Mouse (Mus musculus) macrophage (primary cell): ENCODE results near the gene Kirrel3. TPM values are rescaled to one million over a fixed set of nuclear protein-coding genes. Genes with fewer than 3 reads are reported as not detected.

Source experiments
- H3K27ac ChIP-seq: fragments of 350-480 bp; formaldehyde crosslinking; 2 replicates; pipeline ENCODE4 v1.9.0; 2021
- H3K36me3 ChIP-seq: fragments of 350-480 bp; formaldehyde crosslinking; 2 replicates; pipeline ENCODE4 v1.9.0; 2021; ENCODE audit errors: inconsistent target
- H3K4me3 ChIP-seq: fragments of 350-480 bp; formaldehyde crosslinking; 2 replicates; pipeline ENCODE4 v1.9.0; 2021; ENCODE audit errors: inconsistent target
- H3K79me2 ChIP-seq: fragments of 350-480 bp; formaldehyde crosslinking; 2 replicates; pipeline ENCODE4 v1.9.0; 2021; ENCODE audit errors: inconsistent target
- WGBS: methylation state at CpG from one replicate; pipeline ENCODE4 v1.1.7; 2026; ENCODE audit warnings: inconsistent platforms; ENCODE audit not compliant: missing documents; 5-methylcytosine and 5-hydroxymethylcytosine counted together
- polyA plus RNA-seq: library from polyadenylated mRNA; stranded (reverse); fragments of 250-400 nt; gene quantifications from 3 replicates; pipeline ENCODE4 v1.2.4, GENCODE M21; 2018; ENCODE audit warnings: inconsistent platforms

The Kirrel3 gene
- polyA plus RNA-seq, 1 experiment from 2014 or later, result not detected

DNA sequence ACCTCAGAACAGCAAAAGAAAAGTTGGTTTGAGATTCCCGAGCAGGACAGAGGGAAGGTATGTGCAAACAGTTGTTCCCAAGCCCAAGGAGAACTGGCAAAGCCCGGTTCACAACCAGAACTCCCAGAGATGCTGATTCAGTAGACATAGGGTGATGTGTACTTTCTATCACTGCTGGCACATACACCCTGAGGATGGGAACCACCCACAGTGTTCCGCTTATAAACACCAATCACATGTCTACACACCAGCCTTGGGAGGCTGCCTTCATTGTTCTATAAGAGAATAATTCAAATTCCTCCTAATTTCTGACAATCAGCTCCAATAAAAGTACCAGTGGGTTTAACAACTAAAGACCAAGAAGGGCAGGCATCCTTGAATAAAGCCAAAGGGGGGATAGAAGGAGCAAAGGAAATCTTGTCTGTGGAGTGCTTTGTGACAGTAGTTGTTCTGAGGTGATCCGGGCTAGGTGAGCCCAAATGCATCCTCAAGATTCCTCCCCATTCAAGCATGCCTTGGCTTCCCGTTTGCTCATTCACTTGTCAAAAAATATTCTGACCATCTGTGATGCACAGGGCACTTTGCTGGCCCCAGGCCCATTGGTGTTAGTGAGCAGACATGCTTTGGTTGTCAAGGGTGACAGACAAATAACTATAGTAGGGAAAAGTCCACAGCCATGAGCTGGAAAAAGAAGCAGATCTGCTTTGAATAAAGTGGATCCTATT, 266.5 kb downstream of the Kirrel3 start:
- Histone ChIP-seq H3K36me3 (no peaks in the 10 kb centered on the region), H3K79me2 (no peaks in the 10 kb centered on the region), H3K4me3 (no peak overlapping the region), H3K27ac (no peak overlapping the region)
- WGBS, result 74% methylated on average over 5 of the region's 5 CpGs

DNA sequence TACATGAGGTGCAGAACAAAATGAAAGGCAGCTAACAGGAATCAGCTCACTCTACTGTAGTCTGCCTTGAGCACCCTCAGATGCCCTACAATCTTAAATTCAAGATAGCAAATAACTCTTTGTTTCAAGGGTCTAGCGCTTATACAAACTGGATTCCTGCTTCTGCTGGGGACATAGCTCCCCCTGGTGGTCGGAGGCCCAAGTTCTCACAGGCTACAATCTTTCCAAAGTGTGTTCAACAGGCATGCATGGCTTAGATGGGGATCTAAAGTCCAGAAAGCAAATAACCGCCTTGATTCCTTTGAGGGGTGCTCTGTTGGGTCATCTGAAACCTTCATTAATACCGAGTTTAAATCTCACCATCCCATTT, 267.1 kb downstream of the Kirrel3 start:
- no peak overlapping the region for H3K4me3 ChIP-seq
- H3K36me3 ChIP-seq, result no peaks in the 10 kb centered on the region
- no peaks in the 10 kb centered on the region for H3K79me2 ChIP-seq
- WGBS, result 36% methylated on average over 4 of the region's 4 CpGs
- H3K27ac ChIP-seq, result no peak overlapping the region

DNA sequence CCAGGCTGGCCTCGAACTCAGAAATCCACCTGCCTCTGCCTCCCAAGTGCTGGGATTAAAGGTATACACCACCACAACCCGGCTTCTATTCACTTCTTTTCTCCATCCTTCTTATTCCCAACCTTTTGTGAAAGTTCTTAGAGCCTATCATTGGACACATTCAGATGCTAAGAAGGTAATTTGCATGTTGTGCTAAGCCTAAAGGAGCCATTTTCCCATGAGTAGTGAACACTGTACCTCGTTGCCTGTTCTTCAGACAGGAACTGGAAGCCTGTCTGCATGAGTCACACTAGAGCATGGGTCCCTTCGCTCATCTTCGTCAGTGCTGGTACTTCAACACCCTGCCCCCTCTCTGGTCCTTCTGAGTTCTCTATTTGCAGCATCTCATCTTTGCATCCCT, 268.2 kb downstream of the Kirrel3 start:
- H3K4me3 ChIP-seq, result no peak overlapping the region
- no peaks in the 10 kb centered on the region for H3K36me3 ChIP-seq
- H3K79me2 ChIP-seq, result no peaks in the 10 kb centered on the region
- WGBS, result 72% methylated on average over 5 of the region's 5 CpGs
- H3K27ac ChIP-seq, result no peak overlapping the region

DNA sequence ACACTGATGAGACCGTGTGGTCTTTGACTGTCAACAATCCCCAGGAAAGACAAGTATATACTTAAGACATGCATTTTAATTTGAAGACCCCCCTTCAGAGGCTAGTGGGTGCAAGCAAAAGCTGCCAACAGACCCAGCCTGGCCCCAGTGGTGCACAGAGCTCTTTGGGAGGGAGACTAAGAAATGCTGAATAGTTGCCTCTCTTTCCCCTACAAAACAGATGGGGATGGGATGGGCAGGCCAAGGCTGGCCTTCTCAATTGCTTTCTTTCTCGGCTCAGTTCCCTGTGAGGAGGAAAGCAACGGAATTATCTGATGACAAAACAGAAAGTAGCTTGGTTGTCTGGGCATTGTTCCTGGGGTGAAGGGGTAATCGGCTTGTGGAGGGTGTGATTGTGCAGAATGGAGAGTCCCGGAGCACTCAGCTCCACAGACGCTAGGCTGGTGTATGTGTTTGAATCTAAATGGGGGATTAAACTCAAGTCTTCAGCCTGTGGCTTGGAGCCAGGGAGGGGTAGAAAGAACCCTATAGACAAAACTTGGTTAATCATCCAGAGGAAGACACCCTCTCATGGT, 268.9 kb downstream of the Kirrel3 start:
- Histone ChIP-seq H3K27ac (no peak overlapping the region), H3K79me2 (no peaks in the 10 kb centered on the region), H3K36me3 (no peaks in the 10 kb centered on the region), H3K4me3 (no peak overlapping the region)
- WGBS, result 71% methylated on average over 6 of the region's 6 CpGs

DNA sequence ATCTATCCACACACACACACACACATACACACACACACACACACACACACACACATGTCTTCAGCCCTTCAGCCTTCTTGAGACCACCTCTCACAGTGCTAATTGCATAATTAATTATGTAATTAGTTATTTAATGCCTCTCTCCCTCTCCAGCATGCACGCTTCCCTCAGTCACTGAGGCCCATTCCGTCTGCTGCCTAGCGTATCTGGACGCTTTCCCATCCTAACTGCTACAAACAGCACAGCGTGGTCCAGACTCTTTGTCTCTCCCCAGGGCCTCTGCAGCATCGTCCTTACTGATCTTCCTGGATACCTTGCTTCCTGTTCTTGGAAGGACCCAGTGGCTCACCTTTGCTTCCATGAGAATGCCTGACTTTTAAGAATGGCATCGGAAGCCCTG, 270.4 kb downstream of the Kirrel3 start:
- no peak overlapping the region for H3K27ac ChIP-seq
- H3K79me2 ChIP-seq, result no peaks in the 10 kb centered on the region
- H3K4me3 ChIP-seq, result no peak overlapping the region
- 92% methylated on average over 7 of the region's 7 CpGs for WGBS
- H3K36me3 ChIP-seq, result no peaks in the 10 kb centered on the region

DNA sequence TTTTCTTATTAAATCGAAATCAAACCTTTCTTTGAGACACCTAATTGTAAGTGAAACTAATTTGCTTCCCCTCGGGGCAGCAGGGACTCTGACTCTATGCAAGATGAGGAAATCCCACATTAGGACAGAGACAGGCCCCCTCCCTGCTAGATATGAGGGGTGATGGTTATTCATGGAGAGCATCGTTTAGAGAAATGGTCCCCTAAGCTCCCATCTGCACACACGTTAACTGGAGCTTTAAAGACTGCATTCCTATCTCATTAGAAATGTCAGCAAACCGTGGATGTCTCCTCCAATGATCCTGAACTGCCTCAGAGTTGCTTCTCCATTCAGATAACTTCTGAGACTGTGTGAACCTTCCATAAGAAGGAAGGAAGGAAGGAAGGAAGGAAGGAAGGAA, 273.2 kb downstream of the Kirrel3 start:
- no peaks in the 10 kb centered on the region for H3K79me2 ChIP-seq
- H3K27ac ChIP-seq, result no peak overlapping the region
- no peak overlapping the region for H3K4me3 ChIP-seq
- no peaks in the 10 kb centered on the region for H3K36me3 ChIP-seq
- WGBS, result 77% methylated on average over 5 of the region's 5 CpGs

DNA sequence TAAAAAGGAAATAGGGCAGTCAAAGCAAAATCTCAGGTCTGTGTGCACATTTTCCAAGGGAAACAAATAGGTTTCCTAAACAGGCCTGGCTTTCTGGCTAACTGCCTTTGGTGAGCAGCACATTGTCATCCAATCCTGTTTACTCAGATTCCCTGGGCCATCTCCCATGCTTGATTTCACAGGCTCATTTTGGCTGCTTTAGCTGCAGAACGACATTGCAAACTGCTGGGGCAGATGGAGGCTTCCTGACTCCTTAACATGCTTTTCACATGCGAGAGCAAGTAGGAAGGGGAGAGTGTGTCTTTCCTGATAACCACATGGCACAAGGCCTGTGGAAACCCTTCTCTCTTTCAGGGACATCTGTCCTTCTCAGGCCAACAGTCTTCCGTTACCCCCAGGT, 274.8 kb downstream of the Kirrel3 start:
- WGBS, result 69% methylated on average over 3 of the region's 3 CpGs
- Histone ChIP-seq H3K36me3 (no peaks in the 10 kb centered on the region), H3K4me3 (no peak overlapping the region), H3K27ac (no peak overlapping the region), H3K79me2 (no peaks in the 10 kb centered on the region)

DNA sequence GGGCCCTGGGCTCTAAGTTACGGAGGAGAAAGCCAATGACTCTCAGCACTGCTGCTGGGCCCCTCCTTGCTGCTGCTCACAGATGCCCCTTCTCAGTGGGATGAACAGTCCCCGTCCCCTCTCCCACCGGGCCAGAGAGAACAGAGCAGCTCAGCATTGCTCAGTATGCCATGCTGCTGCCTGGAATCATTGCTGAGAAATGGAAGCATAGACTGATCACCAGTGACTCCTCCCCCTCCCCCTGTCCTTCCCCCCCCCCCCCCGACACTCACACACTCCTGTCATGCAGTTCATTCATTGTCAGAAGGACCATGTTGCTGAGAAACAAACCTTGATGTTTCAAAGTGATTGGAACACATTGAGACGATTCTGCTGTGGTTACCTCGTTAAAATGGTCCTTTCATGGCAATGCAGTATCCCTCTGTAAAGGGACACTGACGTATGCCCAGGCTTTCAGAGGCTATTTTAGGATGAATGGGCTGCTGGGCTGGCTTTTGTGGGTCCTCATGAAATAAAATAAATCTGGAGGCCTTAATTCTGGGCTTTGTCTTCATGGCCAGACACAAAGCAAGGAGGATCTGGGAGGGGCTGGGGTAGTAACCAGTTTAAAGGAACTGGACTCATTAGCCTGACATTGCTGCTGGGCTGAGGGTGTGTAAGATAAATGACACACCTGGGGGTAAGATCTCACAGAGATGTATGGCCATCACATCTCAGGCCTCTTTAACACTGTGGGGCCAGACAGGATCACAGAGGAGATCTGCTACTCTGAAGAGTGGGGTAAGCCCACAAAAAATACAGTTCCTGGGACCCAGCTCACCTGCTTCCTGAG, 281.3 kb downstream of the Kirrel3 start:
- 75% methylated on average over 6 of the region's 7 CpGs for WGBS

DNA sequence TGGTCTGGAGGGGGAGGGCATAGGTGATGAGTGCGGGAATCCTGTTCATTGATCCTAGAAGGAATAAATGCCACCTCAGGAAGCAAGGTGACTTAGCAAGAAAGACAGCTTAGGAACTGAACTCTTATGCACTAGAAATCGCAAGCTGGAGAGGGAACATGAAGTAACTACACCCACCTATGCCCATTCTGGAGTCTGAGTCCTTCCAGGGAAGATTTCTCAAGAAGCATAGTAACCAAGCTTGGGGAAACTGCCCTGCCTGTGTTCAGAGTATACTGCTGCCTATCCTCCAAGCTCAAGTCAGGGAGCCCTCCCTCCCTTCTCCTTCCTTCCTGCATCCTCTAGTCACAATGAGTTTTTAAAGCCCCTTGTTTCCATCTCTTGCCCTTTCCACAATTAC, 283.3 kb downstream of the Kirrel3 start:
- no peaks in the 10 kb centered on the region for H3K36me3 ChIP-seq
- no peaks in the 10 kb centered on the region for H3K79me2 ChIP-seq
- H3K27ac ChIP-seq, result no peak overlapping the region
- H3K4me3 ChIP-seq, result no peak overlapping the region
- 83% methylated on average over 2 of the region's 2 CpGs for WGBS

More for the DNA sequence above, 281.3 kb downstream of the Kirrel3 start:
- H3K4me3 ChIP-seq, result no peak overlapping the region
- no peaks in the 10 kb centered on the region for H3K36me3 ChIP-seq
- H3K79me2 ChIP-seq, result no peaks in the 10 kb centered on the region
- H3K27ac ChIP-seq, result no peak overlapping the region

DNA sequence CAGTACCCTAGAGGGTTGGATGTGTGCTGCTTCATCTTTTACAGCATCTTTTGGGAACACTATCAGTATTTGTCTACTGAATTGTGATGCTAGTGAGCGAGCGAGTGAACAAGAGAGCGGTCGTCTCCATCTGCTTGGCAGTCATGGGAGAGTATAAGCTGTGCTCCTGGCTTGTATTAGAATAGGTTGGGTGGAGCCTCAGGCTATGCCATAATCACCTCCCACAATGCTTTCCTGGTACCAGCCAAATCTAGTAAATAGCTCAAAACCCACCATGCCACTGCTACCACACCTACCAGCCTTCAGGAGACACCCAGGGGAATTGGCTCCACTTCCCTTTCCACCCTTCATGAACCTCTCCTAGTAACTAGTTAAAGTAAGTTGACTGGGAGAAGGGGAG, 285.3 kb downstream of the Kirrel3 start:
- 98% methylated on average over 4 of the region's 4 CpGs for WGBS
- H3K36me3 ChIP-seq, result no peaks in the 10 kb centered on the region
- H3K27ac ChIP-seq, result no peak overlapping the region
- no peak overlapping the region for H3K4me3 ChIP-seq
- no peaks in the 10 kb centered on the region for H3K79me2 ChIP-seq

DNA sequence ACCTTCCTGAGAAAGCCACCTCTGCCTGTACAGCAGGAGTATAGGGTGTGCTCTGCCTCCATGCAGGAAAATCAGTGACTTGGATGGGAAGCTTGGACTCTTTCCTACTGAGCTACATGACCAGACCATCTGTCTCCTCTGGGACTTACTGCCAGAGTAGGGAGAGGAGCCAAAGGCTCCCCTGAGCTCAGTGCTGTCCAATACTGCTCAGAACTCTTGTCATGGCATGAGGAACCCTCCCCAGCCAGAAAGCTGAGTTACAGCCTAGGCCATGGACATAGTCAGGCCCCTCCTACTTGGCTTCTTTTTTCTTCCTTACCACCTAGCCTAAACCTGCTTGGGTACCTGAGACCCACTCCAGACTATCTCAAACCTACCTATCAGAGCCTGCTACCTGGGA, 285.7 kb downstream of the Kirrel3 start:
- no peak overlapping the region for H3K27ac ChIP-seq
- no peak overlapping the region for H3K4me3 ChIP-seq
- no peaks in the 10 kb centered on the region for H3K36me3 ChIP-seq
- H3K79me2 ChIP-seq, result no peaks in the 10 kb centered on the region

DNA sequence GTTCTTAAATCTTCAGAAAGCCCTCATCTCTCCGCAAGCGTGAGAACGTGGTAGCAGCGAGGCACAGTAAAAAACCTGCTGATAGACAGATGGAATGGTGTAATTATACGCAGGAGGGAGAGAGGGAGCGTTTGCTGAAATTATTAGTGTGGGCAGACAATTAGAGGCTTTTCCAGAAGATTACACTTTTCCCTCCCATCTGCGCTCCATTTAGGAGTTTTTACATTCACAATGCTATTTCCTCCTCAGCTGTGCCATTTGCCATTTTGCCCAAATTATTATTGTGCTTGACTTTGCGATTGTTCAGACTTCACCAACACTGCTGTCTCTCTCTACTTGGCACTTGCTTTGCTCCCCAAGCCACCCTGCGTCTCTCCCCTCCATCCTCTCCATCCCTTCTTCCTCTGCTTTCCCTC, 286.3 kb downstream of the Kirrel3 start:
- H3K4me3 ChIP-seq, result no peak overlapping the region
- 88% methylated on average over 9 of the region's 9 CpGs for WGBS
- no peak overlapping the region for H3K27ac ChIP-seq
- H3K36me3 ChIP-seq, result no peaks in the 10 kb centered on the region
- no peaks in the 10 kb centered on the region for H3K79me2 ChIP-seq

DNA sequence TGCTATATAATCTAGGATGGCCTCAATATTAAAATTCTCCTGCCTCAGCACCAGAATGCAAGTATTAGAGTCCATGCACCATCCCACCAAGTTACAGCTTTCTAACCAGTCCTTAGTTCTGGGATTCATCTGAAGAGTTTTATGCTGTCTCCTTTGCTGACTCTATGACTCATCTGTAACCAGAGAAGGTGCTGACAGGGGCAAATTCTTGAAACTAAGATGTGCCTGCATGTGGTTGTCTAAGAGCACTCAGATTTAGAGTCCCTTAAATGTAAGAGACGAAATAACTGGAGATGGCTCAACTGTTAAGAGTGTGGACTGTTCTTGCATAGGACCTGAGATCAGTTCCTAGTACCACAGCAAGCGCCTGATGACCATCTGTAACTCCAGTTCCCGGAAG, 295.7 kb downstream of the Kirrel3 start:
- no peaks in the 10 kb centered on the region for H3K36me3 ChIP-seq
- WGBS, result 83% methylated on average over 3 of the region's 3 CpGs
- H3K79me2 ChIP-seq, result no peaks in the 10 kb centered on the region
- H3K4me3 ChIP-seq, result no peak overlapping the region
- H3K27ac ChIP-seq, result no peak overlapping the region

DNA sequence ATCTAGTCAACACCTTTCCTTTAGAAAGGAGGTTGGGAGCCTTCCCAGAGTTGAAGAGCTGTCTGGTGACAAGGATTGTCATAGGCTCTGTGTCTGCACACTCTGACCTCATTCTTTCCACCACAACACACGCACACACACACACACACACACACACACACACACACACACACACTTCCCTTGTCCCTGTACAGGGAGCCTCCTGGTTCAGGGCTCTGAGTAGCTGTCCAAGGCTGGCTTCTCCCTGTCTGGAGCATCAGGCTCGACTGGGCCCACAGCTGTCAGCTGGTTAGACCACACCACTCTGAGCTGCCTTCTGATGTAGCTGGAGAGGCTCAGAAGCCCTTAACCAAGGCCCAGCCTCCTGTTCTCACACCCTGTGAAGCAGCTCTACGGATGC, 302.2 kb downstream of the Kirrel3 start:
- H3K27ac ChIP-seq, result no peak overlapping the region
- WGBS, result 53% methylated on average over 3 of the region's 3 CpGs
- H3K4me3 ChIP-seq, result no peak overlapping the region
- no peaks in the 10 kb centered on the region for H3K79me2 ChIP-seq
- no peaks in the 10 kb centered on the region for H3K36me3 ChIP-seq

DNA sequence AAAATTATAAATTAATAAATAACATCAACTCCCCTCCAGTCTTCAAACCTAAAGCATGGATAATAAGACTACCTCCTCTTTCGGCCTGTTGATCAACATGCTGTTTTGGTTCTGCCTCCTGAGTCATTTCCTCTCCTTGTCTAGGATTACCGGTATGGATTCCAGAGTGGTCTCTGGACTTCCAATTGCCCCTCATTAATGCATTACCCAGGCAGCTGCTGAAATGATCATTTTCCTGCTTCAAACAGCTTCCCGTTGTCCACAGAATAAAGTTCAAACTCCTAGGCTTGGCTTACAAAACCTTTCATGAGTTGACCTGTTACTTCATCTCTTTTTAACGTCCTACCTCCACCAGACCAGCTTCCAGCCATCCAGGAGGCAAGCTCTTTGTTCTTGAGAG, 309.5 kb downstream of the Kirrel3 start:
- WGBS, result 18% methylated on average over 4 of the region's 4 CpGs
- no peaks in the 10 kb centered on the region for H3K36me3 ChIP-seq
- H3K4me3 ChIP-seq, result no peak overlapping the region
- H3K79me2 ChIP-seq, result no peaks in the 10 kb centered on the region
- H3K27ac ChIP-seq, result no peak overlapping the region
